In the genomic region with DNA sequence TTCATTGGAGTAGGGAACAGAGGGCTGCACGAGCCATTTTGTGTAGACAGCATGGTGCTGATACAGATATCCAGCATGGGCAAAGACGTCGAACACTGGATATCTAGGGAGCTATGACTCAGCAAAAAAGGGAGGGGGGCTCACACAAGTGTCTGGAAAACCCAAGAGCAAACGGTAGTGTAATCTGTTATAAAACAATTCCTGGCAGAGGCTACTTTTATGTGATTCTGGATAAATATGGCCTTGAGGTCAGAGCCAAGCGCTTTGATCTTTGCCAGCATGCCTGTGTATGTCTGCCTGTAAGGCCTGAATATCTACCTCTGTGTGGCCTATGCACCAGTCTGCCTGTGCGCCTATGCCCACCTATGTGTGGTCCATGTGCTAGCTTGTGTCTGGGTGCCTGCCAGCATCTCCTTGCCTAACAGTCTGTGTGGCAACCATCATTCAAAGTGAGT, we compare ENCODE assay signal across 11 mouse cellular contexts. TPM values are rescaled to one million over a fixed set of nuclear protein-coding genes. Genes with fewer than 3 reads are reported as not detected.
A peak's percentile ranks its signal among the peaks of the same experiment; 100 is the strongest.
DNase-seq lines count a peak whose midpoint lies in the region; ATAC-seq and TF ChIP-seq lines count a peak whose summit lies in the region.
"Had no signal": no experiment of that assay in that cellular context is flagged by ENCODE, and none has a peak within 500 bp of the region (broad histone marks: within the 10 kb centered on the region; RNA-seq: fewer than 3 reads in every experiment).

No protein-coding gene starts in this region.

- no peak overlapping the region for H3K4me2 ChIP-seq in intestine, embryonic 15.5 days (replicated peaks)
- H3K4me2 ChIP-seq in intestine, postnatal 0 days (replicated peaks; ENCODE audit: low read depth), result no peak overlapping the region
- H3K4me2 ChIP-seq in stomach, postnatal 0 days (replicated peaks; ENCODE audit: low read depth), result no peak overlapping the region
- H3K4me2 ChIP-seq: neural tube, embryonic 13.5 days had no signal

- H3K27ac ChIP-seq in intestine, embryonic 15.5 days, result no peak overlapping the region
- no peak overlapping the region for H3K27ac ChIP-seq in intestine, postnatal 0 days (ENCODE audit: low read depth, low read length)
- H3K27ac ChIP-seq in stomach, postnatal 0 days (replicated peaks), result no peak overlapping the region
- H3K27ac ChIP-seq: macrophage; neural tube, embryonic 13.5 days had no signal

- no peaks in the 10 kb centered on the region for H3K9me3 ChIP-seq in intestine, embryonic 15.5 days
- no peaks in the 10 kb centered on the region for H3K9me3 ChIP-seq in intestine, postnatal 0 days (ENCODE audit: control insufficient read depth)
- H3K9me3 ChIP-seq in stomach, postnatal 0 days (ENCODE audit: control insufficient read depth, low read length), result no peaks in the 10 kb centered on the region
- H3K9me3 ChIP-seq: neural tube, embryonic 13.5 days had no signal

- TF ChIP-seq EP300 in stomach, postnatal 0 days (optimal IDR thresholded peaks at IDR 0.05), result no peak

- H3K9ac ChIP-seq in intestine, embryonic 15.5 days, result no peak overlapping the region
- no peak overlapping the region for H3K9ac ChIP-seq in intestine, postnatal 0 days (ENCODE audit: low read depth, low read length)
- H3K9ac ChIP-seq in stomach, postnatal 0 days (ENCODE audit: low read length), result no peak overlapping the region
- H3K9ac ChIP-seq: neural tube, embryonic 13.5 days had no signal

- DNase-seq in testis, postnatal 10 days (ENCODE audit: low spot score), result peak; percentile 54
- DNase-seq in testis, postnatal 14 days (ENCODE audit: low spot score), result no peak
- DNase-seq in layer of hippocampus, adult 8-10 months (ENCODE audit: low spot score in 2 of 2), result peak; percentile 11 to 59
- no peak for DNase-seq in stomach, postnatal 0 days (ENCODE audit: low spot score)
- DNase-seq in spleen, adult 12 weeks (ENCODE audit: low spot score), result no peak
- no peak for DNase-seq in urinary bladder, postnatal 36 days (ENCODE audit: low spot score in 2 of 2)
- DNase-seq: heart, postnatal 10 days had no signal

- no peak overlapping the region for H3K4me3 ChIP-seq in intestine, embryonic 15.5 days (replicated peaks)
- no peak overlapping the region for H3K4me3 ChIP-seq in intestine, postnatal 0 days (ENCODE audit: low read depth, low read length)
- no peak overlapping the region for H3K4me3 ChIP-seq in stomach, postnatal 0 days (ENCODE audit: low read depth, low read length)
- H3K4me3 ChIP-seq: neural tube, embryonic 13.5 days had no signal

- WGBS in intestine, embryonic 15.5 days, result 53% methylated on average over 6 of the region's 6 CpGs
- 60% methylated on average over 6 of the region's 6 CpGs for WGBS in intestine, postnatal 0 days
- WGBS in stomach, postnatal 0 days, result 53% methylated on average over 6 of the region's 6 CpGs

- H3K36me3 ChIP-seq in intestine, embryonic 15.5 days, result no peaks in the 10 kb centered on the region
- no peaks in the 10 kb centered on the region for H3K36me3 ChIP-seq in intestine, postnatal 0 days (ENCODE audit: control insufficient read depth, insufficient read depth)
- no peaks in the 10 kb centered on the region for H3K36me3 ChIP-seq in stomach, postnatal 0 days (ENCODE audit: control insufficient read depth, insufficient read depth, low read length)
- H3K36me3 ChIP-seq: neural tube, embryonic 13.5 days had no signal

- H3K4me1 ChIP-seq in intestine, embryonic 15.5 days (replicated peaks), result peaks cover 4% of the 10 kb centered on the region; the same call in 1 of the 2 replicates
- no peaks in the 10 kb centered on the region for H3K4me1 ChIP-seq in intestine, postnatal 0 days (replicated peaks; ENCODE audit: control insufficient read depth, insufficient read depth, low read length)
- H3K4me1 ChIP-seq in stomach, postnatal 0 days (replicated peaks; ENCODE audit: control insufficient read depth, insufficient read depth), result no peaks in the 10 kb centered on the region
- H3K4me1 ChIP-seq: neural tube, embryonic 13.5 days had no signal

- no peak for TF ChIP-seq CTCF in intestine, postnatal 0 days (IDR thresholded peaks at IDR 0.05; ENCODE audit: low read depth)
- TF ChIP-seq CTCF in stomach, postnatal 0 days (IDR thresholded peaks at IDR 0.05; ENCODE audit: low read depth), result no peak

- no peaks in the 10 kb centered on the region for H3K27me3 ChIP-seq in intestine, embryonic 15.5 days (replicated peaks)
- no peaks in the 10 kb centered on the region for H3K27me3 ChIP-seq in intestine, postnatal 0 days (replicated peaks; ENCODE audit: control insufficient read depth, insufficient read depth, low read length)
- H3K27me3 ChIP-seq in stomach, postnatal 0 days (ENCODE audit: control insufficient read depth, insufficient read depth, low read length), result no peaks in the 10 kb centered on the region
- H3K27me3 ChIP-seq: neural tube, embryonic 13.5 days had no signal

- ATAC-seq in intestine, embryonic 15.5 days, result peak; percentile 28; the same call in 1 of the 2 replicates
- no peak for ATAC-seq in intestine, postnatal 0 days
- ATAC-seq in stomach, postnatal 0 days (ENCODE audit: low FRiP score, low TSS enrichment), result 0 out of 2 replicates have a peak, but pooled peaks have one; percentile 14

RNA-seq across cellular contexts. Expression of a gene that starts 8.5 kb away (rescaled TPM):
- polyA plus RNA-seq in intestine, embryonic 15.5 days (2015; fragmentation: Nextera tagmentation; extraction: Ambion mirVana), result 9.5 and 11.0 TPM in 2 replicates
- polyA plus RNA-seq in intestine, postnatal 0 days (2015; fragmentation: Nextera tagmentation; extraction: Ambion mirVana), result 4.5 and 5.5 TPM in 2 replicates
- 1 to 10 TPM; 4.5 to 6.5 (median 5.4) TPM for total RNA-seq in layer of hippocampus, adult 8-10 months (2022)
- 5.9 and 6.3 TPM in 2 replicates for polyA plus RNA-seq in stomach, postnatal 0 days (2015; fragmentation: Nextera tagmentation; extraction: Ambion mirVana)

Comparison
In these comparisons a context has a peak if more than half of its experiments do, and no peak if none do; other contexts are left out.
1. DNase-seq: peak in testis, postnatal 10 days (single experiment) and layer of hippocampus, adult 8-10 months (2 of 2); none in testis, postnatal 14 days (single experiment), stomach, postnatal 0 days (single experiment), spleen, adult 12 weeks (single experiment) and urinary bladder, postnatal 36 days (0 of 2).